Mouse (Mus musculus) MEL (cell line): ENCODE measurements at regions not wholly inside any gene's neighbourhood (a gene's known extent, or its start where the extent isn't known, plus 50 kb on each side); places are given as distances from the start of the nearest gene placed in this dataset.

Experiments used
- DNase-seq: peaks from one replicate; pipeline ENCODE4 v3.0.0; 2011; ENCODE audit warnings: low read depth, low spot score
- H3K27ac ChIP-seq: 2 replicates; pipeline ENCODE4 v1.5.1; 2012; ENCODE audit warnings: low read depth, mild to moderate bottlenecking, control low read depth, low read length, moderate library complexity; ENCODE audit not compliant: control insufficient read depth
- H3K27me3 ChIP-seq, 2 experiments: fragments of 150-350 bp in 1 of 2; sonication (generic) in 1 of 2; 2 replicates each; pipeline ENCODE4 v1.6.1; 2012; ENCODE audit warnings: low read length in 2 of 2, mild to moderate bottlenecking in 2 of 2, improper control_type of control experiment in 1 of 2, moderate library complexity in 1 of 2; ENCODE audit not compliant: insufficient read depth in 2 of 2, control insufficient read depth in 1 of 2
- H3K36me3 ChIP-seq, 2 experiments: 2 replicates each; pipeline ENCODE4 v1.6.1; 2012 to 2014; ENCODE audit warnings: low read length in 2 of 2, improper control_type of control experiment in 1 of 2, inconsistent platforms in 1 of 2, mild to moderate bottlenecking in 1 of 2; ENCODE audit not compliant: insufficient read depth in 2 of 2, control insufficient read depth in 1 of 2
- H3K4me1 ChIP-seq, 2 experiments: fragments of 150-350 bp in 1 of 2; sonication (generic) in 1 of 2; 2 replicates each; pipeline ENCODE4 v1.6.1; 2012; ENCODE audit warnings: low read length in 2 of 2, improper control_type of control experiment in 1 of 2, mild to moderate bottlenecking in 1 of 2; ENCODE audit not compliant: insufficient read depth in 2 of 2, control insufficient read depth in 1 of 2
- H3K4me3 ChIP-seq, 2 experiments: fragments of 150-350 bp in 1 of 2; sonication (generic) in 1 of 2; 2 replicates each; pipeline ENCODE4 v1.5.1; 2012; ENCODE audit warnings: low read depth in 2 of 2, low read length in 2 of 2, mild to moderate bottlenecking in 2 of 2, moderate library complexity in 2 of 2, control low read depth in 1 of 2, improper control_type of control experiment in 1 of 2; ENCODE audit not compliant: control insufficient read depth in 1 of 2, insufficient read depth in 1 of 2
- H3K79me2 ChIP-seq: 2 replicates; pipeline ENCODE4 v1.6.1; 2012; ENCODE audit warnings: mild to moderate bottlenecking, low read length, moderate library complexity; ENCODE audit not compliant: control insufficient read depth, poor library complexity, insufficient read depth
- H3K9ac ChIP-seq: 2 replicates; pipeline ENCODE4 v1.6.1; 2012; ENCODE audit warnings: low read depth, mild to moderate bottlenecking, control low read depth, low read length, moderate library complexity; ENCODE audit not compliant: control insufficient read depth, poor library complexity, severe bottlenecking
- H3K9me3 ChIP-seq: fragments of 150-350 bp; sonication (generic); replicated peaks from 2 replicates; pipeline ENCODE4 v1.6.1; 2012; ENCODE audit warnings: mild to moderate bottlenecking, low read length, improper control_type of control experiment, moderate library complexity; ENCODE audit not compliant: insufficient read depth
- CHD2 ChIP-seq: IDR thresholded peaks from 2 replicates; pipeline ENCODE4 v1.6.1; 2011; ENCODE audit warnings: low read length, improper control_type of control experiment
- CTCF ChIP-seq, 3 experiments: IDR thresholded peaks in 2 of 3; conservative IDR thresholded peaks in 1 of 3; 2 replicates each; pipeline ENCODE4 v1.5.1; 2011 to 2012; ENCODE audit warnings: low read length in 3 of 3, low read depth in 2 of 3, mild to moderate bottlenecking in 2 of 3, improper control_type of control experiment in 1 of 3, inconsistent platforms in 1 of 3, mixed read lengths in 1 of 3, moderate library complexity in 1 of 3; ENCODE audit not compliant: control insufficient read depth in 1 of 3, insufficient read depth in 1 of 3, poor library complexity in 1 of 3, severe bottlenecking in 1 of 3
- E2F4 ChIP-seq: IDR thresholded peaks from 2 replicates; pipeline ENCODE4 v1.6.1; 2011; ENCODE audit warnings: low read depth, low read length, improper control_type of control experiment, borderline replicate concordance
- ELF1 ChIP-seq: IDR thresholded peaks from 2 replicates; pipeline ENCODE4 v1.6.1; 2014; ENCODE audit warnings: low read depth, mild to moderate bottlenecking, inconsistent platforms, low read length, improper control_type of control experiment, moderate library complexity
- GABPA ChIP-seq: IDR thresholded peaks from 2 replicates; pipeline ENCODE4 v1.6.1; 2012; ENCODE audit warnings: low read depth, mild to moderate bottlenecking, inconsistent platforms, low read length, improper control_type of control experiment, moderate library complexity
- JUND ChIP-seq: IDR thresholded peaks from 2 replicates; pipeline ENCODE4 v1.6.1; 2011; ENCODE audit warnings: low read depth, mild to moderate bottlenecking, improper control_type of control experiment, low read length
- MAFK ChIP-seq: IDR thresholded peaks from 2 replicates; pipeline ENCODE4 v1.6.1; 2011; ENCODE audit warnings: low read depth, mild to moderate bottlenecking, low read length, improper control_type of control experiment, borderline replicate concordance
- MAZ ChIP-seq: IDR thresholded peaks from 2 replicates; pipeline ENCODE4 v1.6.1; 2012; ENCODE audit warnings: low read depth, mild to moderate bottlenecking, inconsistent platforms, low read length, improper control_type of control experiment
- MEF2A ChIP-seq: IDR thresholded peaks from 2 replicates; pipeline ENCODE4 v1.6.1; 2014; ENCODE audit warnings: low read depth, mild to moderate bottlenecking, inconsistent platforms, low read length, improper control_type of control experiment; ENCODE audit not compliant: poor library complexity, insufficient replicate concordance, severe bottlenecking; ENCODE audit errors: extremely low read depth
- MXI1 ChIP-seq: IDR thresholded peaks from 2 replicates; pipeline ENCODE4 v1.6.1; 2011; ENCODE audit warnings: mild to moderate bottlenecking, low read depth, low read length, improper control_type of control experiment
- MYB ChIP-seq: IDR thresholded peaks from 2 replicates; pipeline ENCODE4 v1.6.1; 2011; ENCODE audit warnings: mild to moderate bottlenecking, low read depth, low read length, improper control_type of control experiment
- NELFE ChIP-seq: IDR thresholded peaks from 2 replicates; pipeline ENCODE4 v1.6.1; 2011; ENCODE audit warnings: low read depth, low read length, improper control_type of control experiment
- NRF1 ChIP-seq: IDR thresholded peaks from 2 replicates; pipeline ENCODE4 v1.6.1; 2014; ENCODE audit warnings: low read depth, mild to moderate bottlenecking, inconsistent platforms, low read length, improper control_type of control experiment, moderate library complexity; ENCODE audit not compliant: poor library complexity, insufficient read depth, severe bottlenecking
- POLR2AphosphoS2 ChIP-seq: IDR thresholded peaks from 2 replicates; pipeline ENCODE4 v1.6.1; 2011; ENCODE audit warnings: low read length, improper control_type of control experiment
- POLR2AphosphoS5 ChIP-seq: IDR thresholded peaks from 2 replicates; pipeline ENCODE4 v1.6.1; 2012; ENCODE audit warnings: low read depth, borderline replicate concordance, mild to moderate bottlenecking, inconsistent platforms, low read length, moderate library complexity, mixed read lengths
- RCOR1 ChIP-seq: IDR thresholded peaks from 2 replicates; pipeline ENCODE4 v1.6.1; 2012; ENCODE audit warnings: low read depth, mild to moderate bottlenecking, inconsistent platforms, low read length, improper control_type of control experiment
- SIN3A ChIP-seq: IDR thresholded peaks from 2 replicates; pipeline ENCODE4 v1.6.1; 2012; ENCODE audit warnings: low read length, improper control_type of control experiment, inconsistent platforms
- SMC3 ChIP-seq: IDR thresholded peaks from 2 replicates; pipeline ENCODE4 v1.6.1; 2011; ENCODE audit warnings: low read depth, low read length, improper control_type of control experiment
- ZMIZ1 ChIP-seq: IDR thresholded peaks from 2 replicates; pipeline ENCODE4 v1.6.1; 2012; ENCODE audit warnings: low read depth, mild to moderate bottlenecking, inconsistent platforms, low read length, improper control_type of control experiment, moderate library complexity

GRCm38 (mm10) chr6:31088147-31088972, 129.5 kb upstream of the Klf14 start:
- no peaks in the 10 kb centered on the region for H3K4me1 ChIP-seq
- no peak for DNase-seq
- no peaks in the 10 kb centered on the region for H3K79me2 ChIP-seq
- no peaks in the 10 kb centered on the region for H3K9me3 ChIP-seq
- no peak overlapping the region for H3K9ac ChIP-seq
- H3K27ac ChIP-seq, result no peak overlapping the region
- H3K4me3 ChIP-seq, result no peak overlapping the region
- TF ChIP-seq MYB (no peak), POLR2AphosphoS2 (no peak), MAZ (no peak), CTCF (IDR thresholded peaks at IDR 0.05 in 2 of 3, conservative IDR thresholded peaks at IDR 0.05 in 1 of 3; ENCODE audit: control insufficient read depth in 1 of 3, insufficient read depth in 1 of 3, low read depth in 2 of 3, low read length in 3 of 3, poor library complexity in 1 of 3, severe bottlenecking in 1 of 3) (no peak), CHD2 (no peak), ELF1 (no peak), RCOR1 (no peak), SMC3 (no peak), MEF2A (no peak), POLR2AphosphoS5 (no peak), NRF1 (no peak), SIN3A (no peak), E2F4 (no peak)
- peaks cover 0 to 21% of the 10 kb centered on the region in 2 experiments; a peak in 2 of 4 replicates for H3K36me3 ChIP-seq
- no peaks in the 10 kb centered on the region for H3K27me3 ChIP-seq

GRCm38 (mm10) chr6:31088973-31089368, 130.1 kb upstream of the Klf14 start:
- H3K9ac ChIP-seq, result no peak overlapping the region
- H3K9me3 ChIP-seq, result no peaks in the 10 kb centered on the region
- H3K4me1 ChIP-seq, result no peaks in the 10 kb centered on the region
- no peak for DNase-seq
- H3K27ac ChIP-seq, result no peak overlapping the region
- no peak overlapping the region for H3K4me3 ChIP-seq
- H3K79me2 ChIP-seq, result no peaks in the 10 kb centered on the region
- no peaks in the 10 kb centered on the region for H3K27me3 ChIP-seq
- peaks cover 0 to 21% of the 10 kb centered on the region in 2 experiments; a peak in 2 of 4 replicates for H3K36me3 ChIP-seq
- TF ChIP-seq JUND, result no peak
- TF ChIP-seq MXI1, result no peak
- no peak for TF ChIP-seq CTCF (IDR thresholded peaks at IDR 0.05 in 2 of 3, conservative IDR thresholded peaks at IDR 0.05 in 1 of 3; ENCODE audit: control insufficient read depth in 1 of 3, insufficient read depth in 1 of 3, low read depth in 2 of 3, low read length in 3 of 3, poor library complexity in 1 of 3, severe bottlenecking in 1 of 3)
- TF ChIP-seq GABPA, result no peak
- no peak for TF ChIP-seq NRF1
- TF ChIP-seq ZMIZ1, result no peak
- TF ChIP-seq MAFK, result no peak
- TF ChIP-seq NELFE, result no peak
